Mouse (Mus musculus): ENCODE measurements at regions not wholly inside any gene's neighbourhood (a gene's known extent, or its start where the extent isn't known, plus 50 kb on each side); places are given as distances from the start of the nearest gene placed in this dataset.

DNA sequence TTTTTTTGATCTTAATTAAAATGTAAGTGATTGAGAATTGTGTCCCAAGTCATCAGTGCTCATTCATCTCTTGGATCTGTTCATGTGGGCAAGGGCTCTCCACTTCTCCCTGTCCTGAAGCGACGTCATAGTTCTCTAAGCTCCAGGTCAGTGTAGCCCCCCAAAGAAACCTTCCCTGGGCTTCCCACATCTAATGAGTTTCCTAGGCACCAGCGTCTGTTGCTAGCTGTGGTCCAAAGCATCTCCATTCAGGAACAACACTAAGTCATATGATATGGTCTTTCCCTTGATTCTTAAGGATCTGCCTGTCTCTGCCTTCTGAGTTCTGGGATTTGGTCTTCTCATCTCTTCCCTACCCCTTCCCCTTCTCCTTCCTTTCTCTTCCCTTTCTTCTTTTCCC is 66.3 kb upstream of the Sox4 start:
- no peak for DNase-seq (ENCODE audit: low spot score in 2 of 2)

DNA sequence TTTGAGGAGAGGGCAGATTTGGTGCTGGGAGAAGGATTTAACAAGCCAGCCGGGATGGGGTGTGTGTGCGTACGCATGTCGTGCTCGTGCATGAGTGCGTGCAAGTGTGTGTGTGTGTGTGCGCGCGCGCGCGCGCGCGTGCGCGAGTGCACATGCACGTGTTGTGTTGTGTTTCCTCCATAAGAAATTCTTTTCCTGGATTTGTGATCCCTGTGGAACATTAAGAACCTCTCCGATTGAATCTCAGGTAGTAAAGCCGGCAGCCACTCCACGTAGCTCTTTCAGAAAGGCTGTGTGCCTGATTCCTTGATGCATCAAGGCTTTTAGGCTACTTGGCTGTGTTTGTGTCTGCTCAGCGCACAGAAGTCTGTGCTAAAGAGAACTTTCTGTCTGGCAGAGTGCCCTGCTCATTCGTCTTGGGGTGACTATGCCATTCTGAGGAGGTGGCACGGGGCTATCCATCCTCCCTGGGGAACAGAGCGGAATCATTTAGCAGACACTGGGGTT is 62.7 kb upstream of the Sox4 start:
- no peak for DNase-seq (ENCODE audit: low spot score in 2 of 2)

GRCm38 (mm10) chr13:29015605-29015994 is 62.1 kb upstream of the Sox4 start:
- DNase-seq (ENCODE audit: low spot score in 2 of 2) = no peak

- DNase-seq (ENCODE audit: low spot score in 2 of 2) = no peak
Measured at GRCm38 (mm10) chr13:29014827-29015604, 61.5 kb upstream of the Sox4 start.

- no peak for DNase-seq (ENCODE audit: low spot score in 2 of 2)
Measured at GRCm38 (mm10) chr13:29014066-29014826, 60.7 kb upstream of the Sox4 start.

- no peak for DNase-seq (ENCODE audit: low spot score in 2 of 2)
Measured at GRCm38 (mm10) chr13:29006467-29006866, 53.0 kb upstream of the Sox4 start.

Data from heart, adult 9 months (tissue).